Mouse (Mus musculus): ENCODE measurements around the gene Uvrag.

Uvrag gene

DNA sequence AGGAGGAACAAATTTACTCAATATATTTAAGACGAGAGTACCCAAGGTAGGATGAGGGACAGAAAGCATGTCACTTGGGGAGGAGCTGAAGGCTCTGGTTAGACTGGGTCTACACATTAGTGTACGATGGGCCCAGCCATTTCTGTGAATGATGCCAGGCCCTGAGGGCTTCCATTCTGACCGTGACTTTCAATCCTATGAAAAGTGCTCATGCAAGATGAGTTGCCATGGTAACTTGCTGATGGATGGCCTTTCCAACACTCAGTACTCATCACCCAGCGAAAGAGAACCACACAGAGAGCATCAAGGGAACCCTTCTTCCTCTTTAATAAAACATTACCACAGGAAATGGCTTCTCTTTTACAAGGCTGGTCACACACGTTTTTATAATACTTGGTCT is 252.1 kb downstream of the Uvrag start:
- no peak for DNase-seq (ENCODE audit: low read depth, low spot score)

DNA sequence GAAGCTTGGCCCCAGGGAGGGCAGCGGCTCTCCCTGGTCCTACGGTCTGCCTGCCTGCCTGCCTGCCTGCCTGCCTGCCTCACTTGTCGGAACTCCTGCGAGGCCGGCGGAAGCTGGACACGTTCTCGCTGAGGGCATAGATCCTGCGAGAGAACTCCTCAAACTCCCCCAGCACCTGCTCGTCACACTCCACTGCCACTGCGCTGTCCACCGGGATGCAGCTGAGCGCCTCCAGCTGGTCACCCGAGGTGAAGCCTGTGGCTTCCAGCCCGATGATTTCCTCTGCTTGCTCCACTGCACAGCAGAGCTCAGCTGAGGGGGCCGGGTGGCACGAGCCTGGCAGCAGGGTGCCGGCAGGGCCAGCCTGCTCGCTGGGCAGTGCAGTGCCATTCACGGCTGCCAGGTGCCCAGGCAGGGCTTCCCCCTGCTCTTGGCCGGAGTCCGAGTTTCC is 253.1 kb downstream of the Uvrag start:
- peak; percentile 29 for DNase-seq (ENCODE audit: low read depth, low spot score)

DNA sequence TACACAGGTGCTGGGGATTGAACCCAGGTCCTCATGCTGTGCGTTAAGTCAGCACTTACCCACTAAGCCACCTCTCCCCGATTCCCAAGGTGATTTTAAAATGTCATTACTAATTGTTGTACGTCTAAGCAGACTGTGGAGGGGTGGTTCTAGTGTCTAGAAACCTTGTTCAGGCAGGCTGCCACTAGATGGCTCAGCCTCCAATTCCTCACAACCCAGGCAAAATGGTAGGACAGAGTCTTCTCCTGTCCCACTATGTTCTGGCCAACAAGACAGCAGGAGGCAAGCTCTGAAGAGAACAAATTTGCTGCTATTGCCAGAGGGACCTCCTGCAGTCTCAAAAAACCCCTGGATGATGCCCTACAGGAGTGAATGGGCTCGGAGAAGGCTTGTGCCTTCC is 259.1 kb downstream of the Uvrag start:
- DNase-seq (ENCODE audit: low read depth, low spot score), result no peak

DNA sequence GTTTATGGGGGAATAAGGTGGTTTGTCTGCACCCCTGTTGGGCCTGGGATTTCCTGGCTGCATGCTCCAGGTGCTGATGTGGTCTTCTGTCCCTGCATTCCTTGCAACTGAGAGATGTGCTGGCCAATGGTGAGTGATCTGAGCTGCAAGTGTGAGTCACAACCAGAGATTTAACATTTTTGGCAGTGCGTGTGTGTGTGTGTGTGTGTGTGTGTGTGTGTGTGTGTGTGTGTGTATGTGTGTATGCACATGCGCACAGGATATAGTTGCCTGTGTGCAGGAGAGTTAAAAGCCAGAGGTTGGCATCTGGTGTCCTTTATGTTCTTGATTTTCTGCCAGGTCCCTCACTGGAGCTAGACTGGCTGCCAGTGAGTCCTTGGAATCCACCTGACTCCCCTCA is 261.8 kb downstream of the Uvrag start:
- DNase-seq (ENCODE audit: low read depth, low spot score), result no peak

DNA sequence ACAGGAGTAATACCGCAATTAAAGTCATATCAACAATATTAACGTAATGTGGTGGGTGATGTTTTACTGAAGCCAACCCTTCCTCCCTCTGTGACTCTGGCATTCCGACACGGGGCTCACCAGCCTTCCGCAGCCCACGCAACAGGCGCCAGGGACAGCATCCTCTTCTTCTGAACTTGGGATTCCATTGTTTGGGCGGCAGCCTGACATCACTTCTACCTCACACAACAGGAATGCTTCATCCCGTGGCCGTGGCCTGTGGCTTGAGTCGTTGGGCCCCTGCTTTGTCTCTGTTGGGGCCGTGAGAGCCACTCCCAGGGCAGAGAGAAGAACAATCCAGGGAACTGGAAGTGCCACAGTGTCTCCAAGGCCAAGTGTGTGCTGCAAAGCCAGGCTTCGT is 264.8 kb downstream of the Uvrag start:
- DNase-seq (ENCODE audit: low read depth, low spot score), result no peak

DNA sequence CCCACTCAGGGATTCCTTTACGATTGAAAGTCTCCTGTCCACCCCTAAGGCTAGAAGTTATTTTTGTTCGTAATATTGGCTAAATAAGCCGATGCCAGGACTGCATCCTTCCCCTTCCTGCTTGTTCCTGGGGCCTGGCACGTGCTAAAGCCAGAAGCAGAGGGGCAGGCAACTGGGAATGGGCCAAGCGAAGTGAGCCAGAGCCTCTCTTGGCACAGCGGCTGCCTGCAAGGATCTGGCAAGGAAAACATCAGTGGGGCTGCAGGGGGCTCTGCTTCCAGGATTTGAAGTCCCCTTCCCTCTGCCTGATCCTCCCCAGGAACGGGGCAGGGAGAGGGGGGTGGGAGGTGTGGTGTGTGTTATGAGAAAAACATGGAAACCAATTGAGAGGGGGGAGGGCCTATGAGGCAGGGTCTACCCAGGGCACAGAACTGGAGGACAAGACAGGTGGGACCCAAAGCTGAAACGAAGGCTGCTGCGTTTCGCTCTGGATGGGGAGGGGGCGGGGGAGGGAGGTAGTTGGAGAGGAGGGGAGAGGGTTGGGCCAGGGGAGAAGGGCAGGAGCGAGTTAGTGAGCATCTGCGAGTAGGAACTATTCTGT is 265.5 kb downstream of the Uvrag start:
- DNase-seq (ENCODE audit: low read depth, low spot score), result peak; percentile 43

DNA sequence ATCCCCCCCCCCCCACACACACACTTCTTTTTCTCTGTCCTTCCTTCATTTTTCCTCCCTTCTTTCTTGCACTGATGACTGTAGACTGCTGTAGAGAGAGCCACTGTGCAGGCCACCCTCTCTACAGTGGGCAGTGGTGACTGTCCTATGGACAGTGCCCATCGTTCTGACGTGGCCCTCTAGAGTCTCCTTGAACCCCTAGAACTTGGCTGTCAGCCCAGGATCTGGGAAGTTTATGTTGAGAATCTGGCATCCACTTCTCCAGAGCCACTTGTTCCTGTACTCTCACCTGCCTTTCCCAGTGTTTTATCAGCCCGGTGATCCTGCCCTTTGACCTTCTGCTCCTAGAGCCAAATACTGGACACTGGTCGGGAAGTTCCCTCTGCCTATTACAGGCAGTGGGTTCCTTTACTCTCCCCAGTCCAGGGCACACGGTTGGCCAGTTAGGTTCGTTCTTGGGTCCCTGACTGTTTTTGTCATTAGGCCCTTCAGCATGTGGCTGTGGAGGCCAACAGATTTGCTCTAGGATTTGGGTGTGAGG is 266.5 kb downstream of the Uvrag start:
- no peak for DNase-seq (ENCODE audit: low read depth, low spot score)

DNA sequence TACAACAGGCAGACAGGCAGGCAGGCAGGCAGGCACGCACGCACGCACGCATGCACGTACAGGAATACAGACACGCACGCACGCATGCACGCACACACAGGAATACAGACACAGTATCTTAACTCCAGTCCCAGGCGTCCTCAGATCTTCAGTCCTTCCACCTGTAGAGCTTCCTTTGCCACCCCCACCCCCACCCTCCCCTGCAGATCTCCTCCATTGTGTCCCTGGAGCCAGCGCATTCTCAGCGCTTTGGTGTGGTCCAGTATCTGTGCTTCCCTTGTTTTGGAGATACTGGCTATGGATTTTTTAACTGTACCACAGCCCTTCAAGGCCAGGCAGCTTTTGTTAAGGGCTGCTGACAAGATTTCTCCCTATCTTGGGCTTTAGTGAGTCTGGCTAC is 267.6 kb downstream of the Uvrag start:
- DNase-seq (ENCODE audit: low read depth, low spot score), result no peak

DNA sequence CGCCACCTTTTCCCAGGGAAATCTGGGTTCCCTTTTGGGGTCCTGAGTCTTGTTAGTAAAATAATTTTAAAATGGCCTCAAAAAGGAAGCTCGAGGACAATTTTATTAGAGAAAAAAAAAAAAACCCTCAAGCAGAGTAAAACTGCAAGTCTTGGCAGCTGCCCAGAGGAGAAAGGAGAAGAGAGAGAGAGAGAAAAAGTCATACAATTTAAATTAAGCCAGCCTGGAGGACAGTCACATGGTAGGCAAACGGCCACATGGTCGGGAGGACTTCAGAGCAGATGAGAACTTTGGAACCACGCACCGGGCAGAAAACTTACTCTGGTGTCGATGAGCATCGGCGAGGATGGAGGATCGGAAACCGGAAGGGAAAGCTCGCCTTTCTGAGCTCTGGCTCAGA is 269.1 kb downstream of the Uvrag start:
- DNase-seq (ENCODE audit: low read depth, low spot score), result no peak

DNA sequence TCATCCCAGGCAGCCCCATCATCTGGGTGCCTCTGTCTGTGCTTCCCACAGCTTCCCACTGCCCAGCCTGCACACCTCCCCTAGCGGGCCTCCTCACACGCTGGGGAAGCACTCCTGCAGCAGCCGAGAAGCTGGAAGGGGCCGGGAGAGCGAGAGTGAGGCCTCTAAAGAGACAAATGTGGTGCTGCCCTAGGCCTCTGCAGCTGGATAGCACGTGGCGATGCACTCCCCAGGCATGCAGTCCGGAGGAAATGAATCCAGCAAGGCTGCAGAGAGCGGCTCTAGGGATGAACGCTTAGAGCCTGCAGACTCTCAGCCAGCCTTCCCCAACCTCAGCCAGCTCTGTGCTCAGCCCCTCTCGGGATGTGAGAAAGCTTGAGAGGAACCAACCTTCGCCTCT is 270.1 kb downstream of the Uvrag start:
- DNase-seq (ENCODE audit: low read depth, low spot score), result no peak

DNA sequence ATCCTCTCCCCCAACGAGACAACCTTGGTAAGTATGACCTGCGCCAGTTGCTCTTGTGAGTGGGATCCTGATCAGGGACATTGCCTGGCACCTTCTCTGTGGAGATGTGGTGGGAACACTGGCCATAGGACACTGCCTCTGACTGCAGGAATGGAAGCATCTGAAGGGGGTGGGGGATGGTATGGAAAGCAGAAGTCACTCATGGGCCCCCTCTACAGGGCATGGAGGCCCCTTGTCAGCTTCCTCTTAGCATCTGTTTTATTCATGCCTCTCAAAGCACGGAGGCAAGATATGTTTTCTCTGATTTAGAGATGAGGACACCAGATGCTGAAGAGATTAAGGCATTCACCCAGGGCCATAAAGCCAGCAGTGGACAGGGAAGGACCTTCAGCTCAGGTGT is 271.9 kb downstream of the Uvrag start:
- no peak for DNase-seq (ENCODE audit: low read depth, low spot score)

DNA sequence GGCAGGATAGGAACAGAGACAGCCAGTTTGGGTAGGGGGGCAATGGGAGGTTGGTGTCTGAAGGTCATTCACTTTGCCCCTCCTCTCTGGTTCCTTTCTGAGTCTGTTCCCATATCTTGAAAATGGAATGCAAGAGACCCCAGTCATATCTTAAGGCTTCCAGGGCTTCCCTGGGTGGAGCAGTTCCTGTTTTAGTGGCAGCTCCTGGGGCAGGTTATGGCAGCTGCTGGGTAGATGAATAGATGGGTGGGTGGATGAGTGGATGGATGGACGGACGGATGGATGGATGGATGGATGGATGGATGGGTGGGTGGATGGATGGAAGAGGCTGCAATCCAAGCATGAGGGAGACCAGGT is 273.2 kb downstream of the Uvrag start:
- DNase-seq (ENCODE audit: low read depth, low spot score), result no peak

DNA sequence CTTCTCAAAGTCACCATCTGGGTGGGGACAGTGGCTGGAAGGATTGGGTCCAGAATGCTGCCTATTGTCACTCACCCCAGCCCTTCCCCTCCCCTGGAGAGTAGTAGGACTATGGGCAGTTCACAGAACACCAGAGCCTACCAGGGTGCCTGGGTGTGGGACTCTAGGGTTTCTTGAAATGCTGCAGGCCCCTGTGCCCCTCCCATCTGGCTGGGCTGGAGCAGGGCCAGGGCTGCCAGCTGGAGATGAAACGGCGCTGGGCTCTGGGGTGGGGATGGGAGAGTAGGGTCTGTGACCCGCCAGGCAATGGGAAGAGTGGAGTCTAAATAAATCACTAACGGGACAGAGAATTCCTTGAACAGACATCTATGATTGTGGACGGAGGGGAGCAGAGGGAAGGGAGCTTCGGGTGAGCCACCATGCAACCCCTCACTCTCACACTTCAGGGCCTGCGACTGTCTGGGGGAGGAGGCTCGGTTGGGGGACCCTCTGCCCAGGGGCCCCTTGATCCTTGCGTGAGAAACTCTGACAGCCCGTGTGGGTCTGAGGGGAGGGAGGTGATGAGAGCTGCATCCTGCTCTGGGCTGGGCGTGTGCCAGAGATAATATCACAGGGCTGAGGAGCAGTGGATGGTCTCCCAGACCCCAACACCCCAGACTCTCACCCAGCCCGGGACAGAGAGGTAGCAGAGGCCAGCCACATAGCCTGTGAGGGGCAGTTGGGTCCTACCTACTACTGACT is 273.7 kb downstream of the Uvrag start:
- DNase-seq (ENCODE audit: low read depth, low spot score), result no peak

DNA sequence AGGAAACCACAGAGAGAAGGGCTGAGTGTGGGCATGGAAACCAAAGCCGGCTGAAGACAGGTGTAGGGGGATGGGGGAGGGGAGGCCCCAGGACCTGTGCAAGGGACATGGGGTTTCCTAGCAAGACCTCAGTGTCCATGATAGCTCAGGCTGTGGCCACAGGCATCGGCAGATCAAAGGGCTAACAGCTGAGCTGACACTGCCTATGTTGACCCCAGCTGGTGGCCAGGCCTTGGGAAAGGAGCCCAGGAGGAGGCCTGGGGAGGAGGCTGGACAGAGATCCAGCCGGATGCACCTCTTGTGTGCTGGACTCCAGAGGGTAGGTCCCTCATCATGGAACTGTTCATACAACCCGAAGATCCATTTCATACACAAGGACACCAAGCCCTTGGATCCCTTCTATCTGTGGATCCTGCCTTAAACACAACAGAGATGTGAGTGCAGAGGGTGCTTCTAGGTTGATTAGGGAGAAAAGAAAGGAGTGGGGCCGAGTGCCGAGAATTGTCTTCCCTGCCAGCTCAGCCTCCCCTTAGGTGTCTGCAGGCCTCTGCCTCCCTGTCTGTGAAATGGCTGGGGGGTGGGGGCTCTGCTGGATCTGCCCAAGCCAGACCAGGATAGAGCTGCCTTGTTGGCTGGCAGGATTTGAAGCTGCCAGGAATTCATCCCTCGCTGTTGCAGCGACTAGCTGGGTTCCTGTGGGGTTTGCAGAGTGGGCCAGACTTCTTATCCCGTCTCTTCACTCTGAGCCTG is 276.8 kb downstream of the Uvrag start:
- DNase-seq (ENCODE audit: low read depth, low spot score), result no peak

DNA sequence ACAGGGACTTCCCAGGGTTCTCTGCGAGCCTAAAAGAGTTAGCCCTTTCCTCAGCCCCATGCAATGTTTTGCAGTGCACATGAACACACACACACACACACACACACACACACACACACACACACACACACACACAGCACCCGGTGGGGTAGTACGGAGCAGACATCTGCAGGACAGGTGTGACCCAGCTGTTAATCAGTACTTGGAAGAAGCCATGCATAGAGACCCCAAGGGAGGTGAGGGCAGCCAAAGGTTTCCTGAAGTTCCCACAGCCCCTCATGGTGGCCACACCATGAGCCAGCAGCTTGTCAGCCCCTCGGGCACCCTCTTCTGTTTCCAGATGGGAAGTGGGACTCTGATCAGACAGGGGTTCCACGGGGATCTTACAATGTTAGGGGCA is 277.9 kb downstream of the Uvrag start:
- DNase-seq (ENCODE audit: low read depth, low spot score), result no peak

DNA sequence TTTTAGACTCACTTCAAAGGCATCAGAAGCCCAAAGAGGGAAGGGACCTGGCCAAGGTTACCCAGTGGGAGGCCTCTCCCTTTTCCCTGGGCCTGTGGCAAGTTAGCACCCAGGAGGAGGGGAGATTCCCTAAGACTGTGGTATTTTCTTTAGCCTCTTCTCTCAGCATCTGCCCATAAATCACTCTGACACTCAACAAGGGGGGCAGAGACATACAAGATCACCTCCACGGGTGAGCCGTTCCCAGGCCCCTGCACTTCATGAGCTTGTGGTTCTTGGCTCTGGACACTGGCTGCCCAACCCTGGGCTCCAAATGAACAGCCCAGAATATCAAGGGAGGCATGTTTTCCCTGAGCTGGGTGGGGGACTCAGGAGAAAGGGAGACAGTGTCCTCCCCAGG is 279.9 kb downstream of the Uvrag start:
- no peak for DNase-seq (ENCODE audit: low read depth, low spot score)

DNA sequence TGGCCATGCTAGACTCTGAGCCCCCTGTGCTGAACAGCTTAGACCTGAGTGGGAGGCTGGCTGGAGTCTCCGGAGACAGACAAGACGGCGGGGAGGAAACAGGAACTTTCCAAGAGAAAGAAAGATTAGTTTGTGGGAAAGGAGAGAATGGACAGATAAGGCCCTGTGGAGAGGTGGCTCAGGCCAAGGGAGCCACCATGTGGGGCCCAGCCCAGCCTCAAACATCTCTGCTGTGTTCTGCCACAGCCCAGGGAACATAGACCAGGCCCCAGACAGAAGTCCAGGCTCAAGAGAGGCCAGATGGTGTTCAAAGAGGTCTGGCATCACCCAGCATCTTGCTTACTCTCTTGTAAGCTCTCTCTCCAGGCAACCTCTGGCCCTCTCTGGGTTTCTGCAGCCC is 283.8 kb downstream of the Uvrag start:
- DNase-seq (ENCODE audit: low read depth, low spot score), result no peak

DNA sequence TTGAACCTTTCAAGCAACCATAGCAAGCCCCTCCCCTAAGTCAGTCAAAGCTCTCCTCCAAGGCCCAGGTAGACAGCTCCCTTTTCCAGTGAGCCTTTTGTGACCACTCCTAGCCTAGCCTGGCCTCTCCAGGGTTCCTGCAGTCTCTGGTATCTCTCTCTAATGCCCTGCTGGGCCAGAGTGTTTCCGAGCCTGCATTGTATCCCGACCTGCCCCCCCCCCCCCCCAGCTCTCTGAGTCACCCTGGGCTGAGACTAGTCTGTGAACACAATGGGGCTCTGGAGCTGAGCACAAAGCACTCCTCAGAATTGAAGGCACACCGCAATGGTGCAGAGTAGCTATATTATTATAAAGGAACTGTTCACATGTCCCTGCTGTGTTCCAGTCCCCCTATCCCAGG is 284.8 kb downstream of the Uvrag start:
- DNase-seq (ENCODE audit: low read depth, low spot score), result no peak

DNA sequence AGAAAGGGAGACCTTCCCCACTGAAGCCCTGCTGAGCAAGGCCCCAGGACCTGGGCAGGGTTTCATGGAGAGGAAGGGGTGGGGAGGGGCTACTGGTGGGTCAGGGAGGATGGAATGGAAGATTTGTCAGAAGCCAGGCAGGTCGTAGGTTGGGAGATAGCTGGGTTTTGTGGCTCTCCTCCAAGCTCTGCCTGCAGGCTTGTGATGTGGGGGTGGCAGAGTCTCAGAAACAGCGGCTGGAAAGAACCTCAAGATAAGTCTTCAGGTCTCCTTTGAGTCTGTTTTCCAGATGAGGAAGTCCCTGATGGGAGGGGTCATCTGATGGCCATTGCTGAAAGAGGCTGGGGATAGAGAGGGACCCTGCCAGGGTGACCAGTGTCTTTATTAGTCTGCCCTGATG is 285.6 kb downstream of the Uvrag start:
- DNase-seq (ENCODE audit: low read depth, low spot score), result no peak

DNA sequence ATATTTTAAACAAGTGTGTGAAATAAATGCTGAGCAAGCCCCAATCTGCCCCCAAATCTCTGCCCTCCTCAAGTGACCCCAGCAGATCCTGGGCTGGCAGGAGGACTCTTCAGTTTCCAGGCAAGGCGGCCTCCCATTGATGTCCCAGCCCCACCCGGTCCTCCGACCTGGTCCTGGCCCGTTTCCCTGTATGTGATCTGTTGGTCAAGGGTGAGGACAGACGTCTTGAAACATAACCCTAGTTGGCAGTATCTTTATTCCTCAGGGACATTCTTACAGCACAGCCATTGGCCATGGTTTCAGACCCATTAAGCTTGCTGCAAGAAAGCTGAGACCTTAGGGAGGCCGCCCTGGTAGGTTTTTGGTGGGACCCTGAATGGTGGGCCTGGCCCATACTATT is 287.1 kb downstream of the Uvrag start:
- DNase-seq (ENCODE audit: low read depth, low spot score), result no peak

DNA sequence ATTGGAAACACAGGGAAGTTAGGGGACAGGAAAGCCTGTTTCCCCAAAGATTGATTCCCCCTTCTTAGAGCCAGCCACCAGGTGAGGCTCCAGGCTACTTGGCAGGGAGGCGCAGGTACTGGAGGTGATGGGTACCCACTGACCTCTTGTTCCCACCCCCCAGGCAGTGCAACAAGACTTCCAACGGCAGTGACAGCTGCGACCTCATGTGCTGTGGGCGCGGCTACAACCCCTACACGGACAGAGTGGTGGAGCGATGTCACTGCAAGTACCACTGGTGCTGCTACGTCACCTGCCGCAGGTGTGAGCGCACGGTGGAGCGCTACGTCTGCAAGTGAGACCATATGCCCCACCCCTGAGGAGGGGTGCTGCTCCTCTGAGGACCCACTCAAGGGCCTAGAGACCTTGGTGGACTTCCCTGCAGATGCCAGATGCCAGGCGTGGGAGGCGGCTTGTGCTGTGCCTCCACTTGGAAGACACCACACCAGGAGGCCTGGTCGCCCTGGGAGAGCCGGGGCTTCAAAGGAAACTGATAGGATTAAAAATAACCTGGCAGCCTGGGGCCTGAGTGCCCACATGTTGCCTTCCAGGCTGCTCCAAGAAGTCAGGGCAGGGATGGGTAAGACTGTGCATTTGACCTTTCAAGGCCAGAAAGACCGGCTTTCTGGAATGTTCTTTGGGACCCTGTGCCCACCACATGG is 287.8 kb downstream of the Uvrag start:
- no peak for DNase-seq (ENCODE audit: low read depth, low spot score)

DNA sequence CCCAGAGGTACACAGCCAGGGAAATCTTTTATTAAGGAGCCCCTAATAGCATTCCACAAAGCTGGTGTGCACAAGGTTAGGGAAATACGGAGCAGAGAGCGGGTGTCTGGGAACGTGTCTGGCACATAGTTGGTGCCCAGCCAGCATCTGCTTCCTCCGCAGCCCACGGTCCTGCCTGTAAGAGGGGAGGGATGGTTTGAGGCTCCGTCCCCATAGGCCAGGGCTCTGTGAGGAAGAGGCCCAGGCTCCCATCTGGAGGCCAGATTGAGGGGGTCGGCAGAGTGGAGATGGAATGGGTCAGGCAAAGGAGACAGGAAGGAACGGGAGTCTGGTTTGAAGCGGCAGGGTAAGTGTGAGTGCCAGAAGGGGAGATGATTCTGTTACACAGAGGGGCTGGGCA is 289.7 kb downstream of the Uvrag start:
- no peak for DNase-seq (ENCODE audit: low read depth, low spot score)
